Mouse (Mus musculus): ENCODE measurements around the gene Adamts9. TPM values are rescaled to one million over a fixed set of nuclear protein-coding genes. Genes with fewer than 3 reads are reported as not detected.
A peak's percentile ranks its signal among the peaks of the same experiment; 100 is the strongest.

Adamts9 gene
- total RNA-seq (2021) = 1 to 10 TPM; 2.4 to 3.3 TPM
- long read RNA-seq, experiment 1, partial matches to known transcripts = 2 of 2 reads
- long read RNA-seq, experiment 1, other reads (novel, unspliced or antisense) = 0 of 2 reads
- long read RNA-seq, experiment 2 = 0 reads

DNA sequence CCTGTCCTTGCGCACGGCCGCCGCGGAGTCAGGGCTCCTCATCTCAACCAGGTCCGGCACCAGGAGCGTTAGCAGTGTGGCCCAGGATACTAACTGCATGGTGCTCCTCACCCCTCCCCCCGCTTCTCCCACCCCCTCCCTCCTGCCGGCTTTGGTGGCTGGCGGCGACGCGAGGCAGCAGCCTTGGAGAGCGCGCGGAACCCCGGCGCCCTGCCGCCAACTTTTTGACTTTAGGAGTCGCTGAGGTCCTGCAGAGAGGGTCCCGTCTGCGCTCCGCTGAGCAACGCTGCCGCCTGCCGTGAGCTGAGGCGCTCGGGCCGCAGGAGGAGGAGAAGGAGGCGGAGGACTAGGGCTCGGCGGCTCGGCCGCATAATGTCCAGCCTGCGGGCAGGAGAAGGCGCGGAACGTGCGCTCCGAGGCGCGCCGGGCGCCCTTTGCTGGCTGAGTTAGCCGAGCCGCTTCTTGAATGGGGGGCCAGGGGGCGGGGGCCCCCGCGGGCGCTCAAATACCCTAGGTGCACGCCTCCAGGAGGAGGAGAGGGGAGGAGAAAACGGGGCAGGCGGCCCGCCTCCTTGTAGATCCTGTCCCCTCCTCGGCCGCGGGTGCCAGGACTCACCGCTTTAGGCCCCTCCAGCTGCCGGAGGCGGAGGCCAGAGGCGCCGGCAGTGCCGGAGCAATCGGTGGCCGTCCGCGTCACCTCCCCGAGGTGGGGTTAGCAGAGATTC, at the start of gene Adamts9:
Gene Adamts9 (minus strand): TSS at position 436 of the 725 bp plus-strand sequence.
- peak in 1 of 2 experiments; percentile 31 for DNase-seq (ENCODE audit: low spot score in 2 of 2)

DNA sequence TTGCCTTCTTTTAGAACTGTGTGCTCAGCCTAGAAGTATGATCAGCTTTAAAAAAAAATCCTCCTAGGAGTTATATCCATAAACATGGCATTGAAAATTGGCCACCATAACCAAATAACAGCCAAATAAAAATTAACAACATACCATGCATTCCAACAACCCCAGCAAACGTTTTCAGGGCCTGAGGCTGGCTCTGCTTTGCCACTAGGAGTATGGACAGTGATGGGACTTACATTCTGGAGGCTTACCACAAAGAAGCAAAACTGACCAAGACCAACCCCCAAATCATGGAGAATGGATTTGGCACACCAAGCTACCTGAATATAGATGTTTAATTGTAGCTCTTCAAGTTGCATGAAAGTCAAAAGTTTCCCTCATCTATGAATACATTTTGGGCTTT, 48.3 kb upstream of the Adamts9 start:
- no peak for DNase-seq (ENCODE audit: low spot score in 2 of 2)

DNA sequence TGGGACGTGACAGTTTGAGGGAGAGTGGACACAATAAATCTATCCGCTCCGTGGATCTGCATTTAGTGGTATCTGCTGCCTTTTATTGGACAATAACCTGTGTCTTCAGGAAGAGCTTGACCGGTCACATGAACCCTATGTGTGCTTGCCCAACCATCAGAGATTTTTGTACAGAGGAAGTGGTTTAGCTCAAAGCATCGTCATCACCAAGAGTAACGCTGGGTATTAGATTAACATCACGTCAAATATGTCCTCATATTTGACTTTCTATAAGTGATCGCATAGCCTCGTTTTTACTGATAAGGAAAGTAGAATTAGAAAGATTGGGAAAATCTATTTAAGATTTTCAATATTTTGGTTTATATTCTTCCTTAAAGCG, 45.3 kb upstream of the Adamts9 start:
- no peak for DNase-seq (ENCODE audit: low spot score in 2 of 2)

DNA sequence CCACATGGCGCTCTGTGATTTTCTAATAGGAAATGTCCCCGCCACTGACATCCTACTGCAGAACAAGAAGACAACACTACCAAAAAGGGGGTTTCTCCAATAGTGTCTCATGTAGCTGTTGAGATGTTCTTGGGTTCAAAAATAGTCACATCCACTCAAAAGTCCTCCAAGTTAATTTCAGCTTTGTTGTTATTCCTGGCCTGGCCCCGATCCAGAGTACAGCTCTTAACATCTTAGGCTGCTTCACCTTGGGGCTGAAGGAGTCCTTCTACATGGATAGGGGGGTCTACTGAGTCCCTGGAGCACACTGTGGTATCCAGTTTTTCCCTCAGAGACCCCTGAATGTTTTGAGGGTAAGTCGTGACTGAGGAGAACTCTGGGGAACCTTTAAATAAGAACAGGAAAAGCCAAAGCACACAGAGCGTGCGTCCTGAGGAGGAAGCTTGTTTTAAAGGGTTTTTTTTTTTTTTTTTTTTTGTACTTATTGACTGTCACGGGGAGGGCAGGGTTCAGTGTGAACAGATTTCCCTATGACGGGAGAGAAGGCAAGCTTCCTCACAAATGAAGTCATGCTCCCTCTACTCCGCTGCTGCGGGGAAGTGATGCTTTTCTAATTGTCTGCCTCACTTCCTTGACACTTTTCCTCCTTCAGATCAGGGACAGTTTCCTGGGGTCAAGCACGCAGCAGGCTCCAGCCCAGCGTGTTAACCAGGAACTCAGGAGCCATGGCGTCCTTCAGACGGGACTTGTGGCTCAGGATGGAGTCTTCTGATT, 44.7 kb upstream of the Adamts9 start:
- no peak for DNase-seq (ENCODE audit: low spot score in 2 of 2)

DNA sequence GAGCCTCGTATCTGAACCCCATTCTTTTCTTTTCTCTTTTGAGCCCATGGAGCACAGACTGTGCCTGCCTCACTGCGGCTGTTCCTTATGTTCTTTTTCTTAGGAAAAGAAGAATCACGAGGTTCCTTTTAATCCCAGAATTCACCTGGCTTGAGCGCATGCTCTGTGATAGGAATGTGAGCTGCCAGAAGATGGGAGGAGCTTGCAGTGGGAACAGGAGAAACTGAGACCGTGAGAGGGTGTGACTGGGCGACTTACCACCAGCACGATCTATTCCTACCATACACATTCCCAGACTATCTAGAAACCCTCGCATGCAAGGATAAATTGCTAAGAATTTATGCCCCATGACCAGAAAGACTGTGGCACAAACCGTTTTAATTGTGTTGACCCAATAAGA, 44.1 kb upstream of the Adamts9 start:
- DNase-seq (ENCODE audit: low spot score in 2 of 2) = no peak

DNA sequence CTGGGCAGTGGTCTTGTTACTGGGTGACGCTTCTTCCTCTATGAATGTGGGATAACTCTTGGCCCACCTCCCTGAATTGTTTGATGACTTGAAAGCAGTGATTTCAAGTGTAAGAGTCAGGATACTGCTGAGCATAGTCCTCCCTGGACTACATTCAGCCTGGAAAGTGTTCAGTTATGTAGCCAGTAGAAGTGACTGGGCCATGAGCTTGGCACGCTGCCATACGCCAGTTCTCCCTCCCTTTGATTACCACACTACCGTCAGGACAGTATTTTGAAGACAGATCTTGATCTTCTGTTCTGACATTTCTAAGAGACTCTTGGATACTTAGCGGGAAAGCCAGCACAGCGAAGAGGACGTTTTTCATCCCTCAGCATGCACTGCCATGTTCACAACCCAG, 40.1 kb upstream of the Adamts9 start:
- DNase-seq (ENCODE audit: low spot score in 2 of 2) = no peak

DNA sequence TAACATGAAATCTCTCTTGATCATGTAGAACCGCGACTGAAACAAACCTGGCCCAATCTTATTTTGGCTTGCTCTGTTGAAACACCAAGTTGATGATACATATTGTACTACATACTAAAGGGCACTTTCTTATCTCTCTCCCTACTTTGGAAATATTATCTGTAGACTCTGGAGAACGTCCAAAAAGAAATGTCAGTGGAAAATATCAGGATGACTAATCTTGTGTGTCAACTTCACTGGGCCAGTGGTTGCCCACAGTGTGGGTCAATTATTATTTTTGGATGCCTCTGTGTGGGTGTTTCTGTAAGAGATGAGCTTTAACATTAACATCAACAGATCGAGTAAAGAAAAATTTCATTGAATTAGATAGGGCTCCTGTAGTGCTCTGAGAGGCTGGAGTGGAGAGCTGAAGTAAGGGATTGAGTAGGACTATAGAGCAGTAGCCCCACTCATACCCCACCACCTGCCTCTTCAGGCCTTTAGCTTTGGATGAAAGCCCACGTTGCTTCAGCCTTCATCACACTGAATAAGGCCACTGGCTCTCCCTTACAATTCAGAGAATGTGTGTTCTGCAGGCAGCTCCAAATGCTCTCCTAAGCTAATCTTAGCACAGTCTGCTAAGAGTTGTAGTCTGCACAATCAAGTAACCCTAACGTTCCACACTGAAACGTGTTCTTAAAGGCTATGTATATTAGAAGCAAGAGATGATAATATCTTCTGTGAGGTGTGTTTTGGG, 38.3 kb upstream of the Adamts9 start:
- no peak for DNase-seq (ENCODE audit: low spot score in 2 of 2)

DNA sequence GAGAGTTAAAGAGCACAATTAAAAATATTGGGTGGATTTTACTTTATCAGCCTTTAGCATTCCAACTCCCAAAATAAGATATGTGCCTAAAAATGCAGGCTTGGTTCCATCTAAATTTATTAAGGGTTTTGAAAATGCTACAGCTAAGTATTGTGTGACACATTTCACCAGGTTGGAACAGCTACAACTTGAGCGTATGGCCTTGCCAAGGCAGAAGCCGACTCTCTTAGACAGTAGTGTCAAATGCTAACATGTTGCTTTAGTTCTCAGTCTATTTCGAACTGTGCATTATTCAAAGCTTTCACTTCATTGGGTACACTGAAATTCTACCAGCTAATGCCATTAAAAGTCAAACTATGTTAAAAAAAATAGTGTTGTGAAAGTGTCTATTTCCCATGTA, 30.0 kb upstream of the Adamts9 start:
- no peak for DNase-seq (ENCODE audit: low spot score in 2 of 2)

DNA sequence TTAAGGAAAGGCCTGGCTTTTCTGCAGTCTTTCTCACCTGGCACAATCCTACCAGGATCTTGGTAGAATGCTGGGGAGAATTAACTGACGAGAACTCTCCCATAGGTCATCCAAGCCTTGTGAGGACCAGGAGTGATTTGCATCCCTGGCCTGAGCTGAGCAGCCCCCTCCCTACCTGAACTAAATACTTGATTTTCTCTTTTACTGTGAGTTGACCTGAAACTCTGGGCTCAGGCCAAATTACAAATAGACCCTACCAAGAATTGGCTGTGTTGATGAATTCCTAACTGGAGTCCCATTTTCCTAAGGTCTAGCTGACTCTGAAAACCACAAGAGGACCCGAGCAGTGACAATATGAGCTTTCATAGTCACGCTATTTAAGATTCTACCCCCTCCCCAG, 25.4 kb upstream of the Adamts9 start:
- DNase-seq (ENCODE audit: low spot score in 2 of 2) = no peak

DNA sequence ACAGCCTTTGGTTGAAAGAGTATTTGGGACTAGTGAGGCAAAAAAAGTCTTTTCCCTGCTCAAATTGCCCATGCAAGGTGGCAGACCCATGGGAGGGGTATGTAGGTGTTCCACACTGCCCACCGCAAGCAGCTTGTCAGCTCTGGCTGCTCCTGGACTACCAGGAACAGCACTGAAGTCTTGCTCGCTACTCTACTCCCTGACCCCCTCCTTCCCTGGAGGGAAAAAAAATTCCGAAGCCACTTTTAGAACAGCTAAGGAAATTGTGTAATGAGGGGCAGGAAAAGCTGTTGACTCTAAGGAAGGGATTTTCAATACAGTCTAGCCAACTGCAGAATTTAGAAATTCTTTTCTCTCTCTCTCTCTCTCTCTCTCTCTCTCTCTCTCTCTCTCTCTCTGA, 24.9 kb upstream of the Adamts9 start:
- no peak for DNase-seq (ENCODE audit: low spot score in 2 of 2)

DNA sequence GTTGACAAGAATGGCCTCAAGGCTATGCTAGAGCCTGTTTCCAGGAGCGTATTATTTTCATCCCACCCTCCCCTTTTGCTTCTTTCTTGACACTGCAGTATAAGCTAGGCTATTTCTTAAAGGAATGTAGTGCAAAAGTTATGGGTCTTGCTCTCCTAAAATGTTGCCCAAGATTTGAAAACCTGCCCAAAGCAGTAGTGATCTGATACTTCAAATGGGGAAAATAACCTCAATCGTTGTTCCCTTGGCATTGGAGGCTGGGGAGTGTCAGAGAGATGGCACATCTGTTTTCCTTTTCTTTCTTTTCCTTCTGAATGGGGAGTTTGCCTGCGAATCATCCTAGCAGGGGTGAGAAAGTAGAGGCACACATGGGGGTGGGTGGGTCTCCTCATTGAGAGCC, 19.7 kb upstream of the Adamts9 start:
- no peak for DNase-seq (ENCODE audit: low spot score in 2 of 2)

DNA sequence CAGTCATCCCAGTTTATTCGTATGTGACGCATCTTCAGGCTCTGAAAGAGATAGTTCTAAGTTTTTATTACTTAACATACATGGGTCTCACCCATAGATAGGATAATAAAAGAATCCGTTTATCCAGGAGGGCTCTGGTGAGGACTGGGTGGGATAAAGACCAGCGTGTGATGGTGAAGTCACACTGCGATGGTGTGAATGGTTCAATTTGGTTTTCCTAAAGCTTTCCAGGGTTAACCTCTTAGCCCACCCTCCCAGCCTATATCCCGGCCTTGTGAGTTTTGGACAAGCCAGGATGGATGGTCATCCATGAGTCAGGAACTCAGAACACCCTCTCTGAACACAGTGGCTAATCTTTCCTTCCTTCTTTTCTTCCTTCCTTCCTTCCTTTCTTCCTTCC, 17.7 kb upstream of the Adamts9 start:
- DNase-seq (ENCODE audit: low spot score in 2 of 2) = no peak

DNA sequence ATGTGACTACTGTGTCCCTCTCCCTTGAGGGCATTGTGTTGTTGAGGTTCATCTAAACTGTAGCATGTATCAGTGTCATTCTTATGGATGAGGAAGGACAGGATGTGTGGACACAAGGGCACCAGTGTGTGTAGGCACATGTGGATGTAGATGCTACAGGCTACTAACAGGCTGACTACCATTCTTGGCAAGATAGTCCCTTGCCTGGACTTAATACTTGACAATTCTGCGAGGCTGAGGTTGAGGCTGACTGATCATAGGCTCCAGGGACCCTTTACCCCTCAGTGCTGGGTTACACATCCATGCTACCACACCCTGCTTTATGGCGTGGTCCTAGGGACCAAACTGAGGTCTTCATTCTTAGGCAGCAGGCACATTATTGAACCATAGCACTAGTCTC, 16.1 kb upstream of the Adamts9 start:
- DNase-seq (ENCODE audit: low spot score in 2 of 2) = no peak

DNA sequence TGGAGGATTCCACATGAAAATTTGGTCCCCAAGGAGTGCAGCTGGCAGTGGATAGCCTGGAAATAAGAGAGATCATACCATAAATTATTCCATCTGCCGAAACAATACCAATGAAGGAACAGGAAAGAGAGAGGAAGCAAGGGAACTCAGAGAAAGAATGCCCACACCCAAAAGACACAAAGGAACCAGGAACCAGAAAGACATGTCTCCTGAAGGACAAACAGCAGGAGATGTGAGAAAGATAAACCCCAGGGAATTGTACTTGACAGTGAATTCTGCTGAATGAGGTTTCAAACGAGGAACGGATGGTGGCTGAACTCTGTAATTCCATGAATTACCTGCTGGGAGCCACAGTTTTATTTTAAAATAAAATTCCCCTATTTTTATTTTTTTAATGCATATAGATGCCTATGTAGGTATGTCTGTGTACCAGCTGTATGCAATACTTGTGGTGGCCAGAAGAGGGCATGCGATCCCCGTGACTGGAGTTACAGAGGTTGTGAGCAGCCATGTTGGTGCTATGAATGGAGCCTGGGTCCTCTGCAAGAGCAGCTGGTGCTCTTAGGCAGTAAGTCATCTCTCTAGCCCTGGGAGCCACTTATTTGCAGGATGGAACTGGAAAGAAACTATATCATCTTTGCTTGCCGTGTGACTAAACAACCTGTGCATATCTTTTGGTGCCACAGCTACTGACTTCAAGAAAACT, 4.2 kb upstream of the Adamts9 start:
- no peak for DNase-seq (ENCODE audit: low spot score in 2 of 2)

DNA sequence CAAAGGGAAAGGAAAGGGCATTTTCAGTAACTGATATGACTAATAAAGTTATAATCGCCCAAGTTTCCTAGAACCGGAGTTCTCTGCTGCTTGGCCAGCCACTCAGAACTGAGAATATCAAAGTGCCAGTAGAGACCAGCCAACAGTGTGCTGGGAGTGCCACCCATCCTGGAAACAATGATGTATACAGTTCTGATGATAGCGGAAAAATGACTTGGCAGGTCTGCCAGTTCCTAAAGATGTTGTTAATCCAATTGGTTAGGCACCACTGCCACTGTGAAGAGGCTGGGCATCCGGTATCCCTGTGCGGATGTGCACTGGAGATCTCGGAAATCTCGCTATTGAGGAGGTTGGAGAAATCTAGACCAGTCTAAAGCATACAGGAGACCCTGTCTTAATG, 1.4 kb upstream of the Adamts9 start:
- DNase-seq (ENCODE audit: low spot score in 2 of 2) = no peak

DNA sequence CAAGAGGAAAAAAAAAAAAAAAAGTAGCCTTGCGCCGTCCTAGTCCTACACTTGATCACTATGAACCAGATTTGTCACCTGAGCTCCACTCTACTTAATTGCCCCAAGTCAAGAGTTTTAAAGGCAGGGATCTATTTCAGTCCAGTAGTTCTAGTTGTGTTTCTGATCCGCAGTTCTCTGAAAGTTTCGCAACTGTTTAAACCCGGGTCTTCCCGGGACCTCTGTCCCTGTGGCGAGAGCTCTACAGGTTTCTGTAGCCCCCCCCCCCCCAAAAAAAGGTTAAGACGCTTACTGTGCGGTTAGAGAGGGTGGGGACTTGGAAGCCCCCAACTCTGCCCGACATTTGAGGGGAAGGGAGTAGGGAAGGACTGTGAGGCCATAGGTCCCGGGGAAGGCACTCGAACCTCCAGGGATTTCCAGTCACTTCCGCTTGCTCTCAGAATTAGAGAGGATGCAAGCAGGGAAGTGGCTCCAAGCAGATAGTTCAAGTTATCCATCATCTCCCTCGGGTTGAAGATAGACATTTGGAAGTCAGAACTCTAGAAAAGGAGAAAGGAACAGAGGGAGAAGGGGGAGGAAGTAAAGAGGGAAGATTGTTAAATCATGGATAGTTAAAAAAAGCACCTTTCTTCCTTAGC, 875 bp upstream of the Adamts9 start:
- no peak for DNase-seq (ENCODE audit: low spot score in 2 of 2)

DNA sequence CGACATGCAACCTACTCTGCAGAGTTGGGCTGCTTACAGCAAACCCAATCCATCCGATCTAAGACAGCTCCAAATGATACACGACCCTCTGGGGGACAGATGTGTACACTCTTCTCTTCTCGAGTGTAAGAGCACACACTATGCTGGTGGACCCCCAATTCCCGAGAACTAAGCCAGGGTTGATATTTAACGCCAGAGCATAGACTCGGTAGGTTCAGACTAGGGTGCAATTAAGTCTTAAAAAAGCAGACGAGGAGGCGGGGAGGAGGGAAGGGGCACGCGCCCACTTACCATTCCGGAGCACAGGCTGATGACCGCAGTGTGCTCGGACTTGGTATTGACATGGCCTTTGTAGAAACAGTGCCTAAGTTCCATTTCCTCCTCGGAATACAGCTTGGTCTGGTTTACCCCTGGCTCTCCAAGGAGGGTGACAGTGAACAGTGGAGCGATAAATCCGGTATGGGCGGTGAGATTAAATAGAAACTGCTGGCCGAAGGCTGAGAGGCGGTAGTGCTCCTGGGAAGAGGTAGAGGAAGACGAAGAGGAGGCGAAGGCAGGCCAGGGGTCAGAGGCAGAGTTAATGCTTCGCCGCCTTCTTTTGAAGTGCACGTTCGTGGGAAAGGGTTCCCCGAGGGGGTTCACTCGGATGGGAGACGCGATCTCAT, 1.4 kb downstream of the Adamts9 start:
- DNase-seq (ENCODE audit: low spot score in 2 of 2) = no peak

DNA sequence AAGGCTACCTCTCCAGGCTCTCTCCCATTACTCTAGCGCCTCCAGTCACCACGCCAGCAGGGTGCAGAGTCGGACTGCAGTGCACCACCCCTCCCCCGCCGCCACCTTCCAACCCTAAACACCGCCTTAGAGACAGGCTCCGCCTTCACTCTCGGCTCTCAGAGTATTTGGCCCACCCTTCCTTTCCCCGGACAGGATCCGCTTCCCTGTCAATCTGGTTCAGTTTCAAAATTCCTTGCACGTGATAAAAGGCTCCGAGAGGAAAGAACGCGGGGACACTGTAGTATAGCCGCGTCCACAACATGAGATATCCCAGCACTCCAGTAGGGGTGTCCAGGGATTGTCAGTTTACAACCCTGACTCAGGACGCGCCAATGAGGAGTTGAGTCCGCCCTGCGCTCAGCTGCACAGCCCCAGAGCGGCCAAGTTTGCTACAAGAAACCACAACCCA, 2.0 kb downstream of the Adamts9 start:
- peak; percentile 43 for DNase-seq (ENCODE audit: low spot score in 2 of 2)

DNA sequence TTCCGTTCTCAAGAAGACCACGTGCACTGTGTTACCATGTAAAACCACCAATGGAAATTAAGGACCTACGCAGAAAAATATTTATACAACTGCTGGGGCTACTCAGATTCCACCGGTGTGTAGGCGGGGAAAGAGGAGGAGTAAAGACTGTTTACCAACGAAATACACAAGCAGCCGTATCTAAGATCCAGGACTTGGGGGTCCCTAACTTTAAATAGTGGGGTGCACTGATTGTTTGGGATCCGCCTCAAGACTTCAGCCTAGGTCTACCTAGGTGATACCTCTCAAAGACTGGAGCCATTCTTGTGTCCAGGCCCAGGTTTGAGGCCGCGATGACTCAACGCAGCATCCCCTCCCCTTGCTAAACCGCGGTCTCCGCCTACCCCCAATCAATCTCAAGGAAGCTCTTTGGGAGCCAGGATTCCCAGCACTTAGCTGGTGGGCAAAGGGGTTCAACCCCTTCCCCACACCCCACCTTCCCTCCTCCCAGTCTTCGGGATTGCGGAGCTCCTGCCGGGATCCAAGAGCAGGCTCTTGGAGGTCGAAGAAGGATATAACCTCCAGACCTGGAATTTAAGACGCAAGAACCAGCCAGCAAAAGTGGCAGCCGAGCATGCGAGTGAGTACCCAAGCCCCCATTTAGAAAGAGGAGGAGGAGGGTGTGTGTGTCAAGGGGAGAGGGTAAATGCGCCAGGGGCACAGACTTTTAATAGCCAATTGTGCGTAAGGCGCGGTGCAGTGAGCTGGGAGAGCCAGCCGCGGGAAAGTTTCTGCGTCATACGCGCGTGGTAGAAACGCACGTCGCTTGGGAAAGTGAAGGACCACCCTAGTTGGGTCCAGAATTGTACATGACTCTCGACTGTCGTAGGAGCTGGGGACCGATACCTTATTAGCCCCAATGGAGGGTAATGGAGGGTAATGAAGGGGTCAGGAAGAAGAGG, 2.8 kb downstream of the Adamts9 start:
- peak in 1 of 2 experiments; percentile 4 for DNase-seq (ENCODE audit: low spot score in 2 of 2)
